Mouse (Mus musculus) c-Kit-positive CD71-positive TER-119-positive erythroid progenitor cells, embryonic 14.5 days (primary cell): ENCODE results near the gene Rcan1.

ENCODE experiments used
- DNase-seq: peaks from one replicate; pipeline ENCODE4 v3.0.0-alpha.2; 2013; ENCODE audit warnings: low spot score

Gene Rcan1

GRCm38 (mm10) chr16:92399490-92400458 is 70.9 kb downstream of the Rcan1 start:
- DNase-seq = no peak

GRCm38 (mm10) chr16:92398574-92399118 is 72.0 kb downstream of the Rcan1 start:
- DNase-seq = no peak

GRCm38 (mm10) chr16:92397745-92398573 is 72.7 kb downstream of the Rcan1 start:
- no peak for DNase-seq

GRCm38 (mm10) chr16:92393732-92394131 is 76.9 kb downstream of the Rcan1 start:
- no peak for DNase-seq

GRCm38 (mm10) chr16:92387692-92388091 is 83.0 kb downstream of the Rcan1 start:
- DNase-seq = no peak

GRCm38 (mm10) chr16:92385062-92385461 is 85.6 kb downstream of the Rcan1 start:
- peak; percentile 52 for DNase-seq

- no peak for DNase-seq
Measured at GRCm38 (mm10) chr16:92383412-92383811, 87.3 kb downstream of the Rcan1 start.

- DNase-seq = no peak
Measured at GRCm38 (mm10) chr16:92382508-92382907, 88.2 kb downstream of the Rcan1 start.

GRCm38 (mm10) chr16:92381092-92381491 is 89.6 kb downstream of the Rcan1 start:
- no peak for DNase-seq

- DNase-seq = no peak
Measured at GRCm38 (mm10) chr16:92376976-92377375, 93.7 kb downstream of the Rcan1 start.

GRCm38 (mm10) chr16:92371623-92372022 is 99.0 kb downstream of the Rcan1 start:
- DNase-seq = no peak

GRCm38 (mm10) chr16:92369260-92369659 is 101.4 kb downstream of the Rcan1 start:
- DNase-seq = peak; percentile 89

- DNase-seq = no peak
Measured at GRCm38 (mm10) chr16:92365477-92365876, 105.2 kb downstream of the Rcan1 start.

GRCm38 (mm10) chr16:92360711-92361110 is 110.0 kb downstream of the Rcan1 start:
- DNase-seq = no peak

- DNase-seq = no peak
Measured at GRCm38 (mm10) chr16:92359229-92359628, 111.4 kb downstream of the Rcan1 start, which contains the start of gene Kcne1. Gene Kcne1 (minus strand): TSS chr16:92359468.

- DNase-seq = no peak
Measured at GRCm38 (mm10) chr16:92358734-92359133, 111.9 kb downstream of the Rcan1 start.

GRCm38 (mm10) chr16:92357566-92357965 is 113.1 kb downstream of the Rcan1 start:
- DNase-seq = no peak

GRCm38 (mm10) chr16:92357023-92357422 is 113.6 kb downstream of the Rcan1 start:
- no peak for DNase-seq

- DNase-seq = no peak
Measured at GRCm38 (mm10) chr16:92355982-92356381, 114.7 kb downstream of the Rcan1 start.

- no peak for DNase-seq
Measured at GRCm38 (mm10) chr16:92355366-92355765, 115.3 kb downstream of the Rcan1 start.

GRCm38 (mm10) chr16:92353897-92354296 is 116.8 kb downstream of the Rcan1 start:
- DNase-seq = no peak

GRCm38 (mm10) chr16:92353295-92353694 is 117.4 kb downstream of the Rcan1 start:
- DNase-seq = no peak
